Mouse (Mus musculus): ENCODE measurements around the gene Acp4. TPM values are rescaled to one million over a fixed set of nuclear protein-coding genes. Genes with fewer than 3 reads are reported as not detected.
"Not testable (repeated sequence)": the region's sequence is repeated elsewhere in the genome, so short reads cannot be mapped to it uniquely, and the experiment has no call there.

The Acp4 gene
- polyA plus RNA-seq, 1 experiment from 2014 or later, result 0.14 TPM

GRCm38 (mm10) chr7:44260410-44260809 is 3.2 kb upstream of the Acp4 start:
- ATAC-seq (ENCODE audit: low FRiP score, low read depth), result no peak
- 68% methylated on average over 6 of the region's 6 CpGs for WGBS

GRCm38 (mm10) chr7:44254930-44255329 is 2.2 kb downstream of the Acp4 start:
- no peak for ATAC-seq (ENCODE audit: low FRiP score, low read depth)
- Histone ChIP-seq H3K9me3 (no peaks in the 10 kb centered on the region), H3K36me3 (peaks cover 48% of the 10 kb centered on the region), H3K4me2 (replicated peaks) (no peak overlapping the region), H3K27ac (no peak overlapping the region; the same call in 1 of the 2 replicates), H3K4me1 (peaks cover 1% of the 10 kb centered on the region; the same call in 1 of the 2 replicates), H3K4me3 (no peak overlapping the region), H3K27me3 (no peaks in the 10 kb centered on the region), H3K9ac (no peak overlapping the region)
- WGBS, result 79% methylated on average over 6 of the region's 6 CpGs

More at GRCm38 (mm10) chr7:44260410-44260809, 3.2 kb upstream of the Acp4 start:
- H3K4me2 ChIP-seq (replicated peaks), result no peak overlapping the region
- no peak overlapping the region for H3K27ac ChIP-seq
- no peak overlapping the region for H3K9ac ChIP-seq
- H3K4me3 ChIP-seq, result no peak overlapping the region
- H3K36me3 ChIP-seq, result no peaks in the 10 kb centered on the region
- peaks cover 35% of the 10 kb centered on the region for H3K27me3 ChIP-seq
- H3K9me3 ChIP-seq, result no peaks in the 10 kb centered on the region
- peaks cover 7% of the 10 kb centered on the region for H3K4me1 ChIP-seq

GRCm38 (mm10) chr7:44253023-44253616 is 4.1 kb downstream of the Acp4 start:
- no peak overlapping the region for H3K4me3 ChIP-seq

GRCm38 (mm10) chr7:44250732-44251275 is 6.4 kb downstream of the Acp4 start:
- 87% methylated on average over 17 of the region's 17 CpGs for WGBS
- H3K9ac ChIP-seq; H3K27ac ChIP-seq; H3K27me3 ChIP-seq; H3K4me2 ChIP-seq (replicated peaks); H3K4me3 ChIP-seq; ATAC-seq (ENCODE audit: low FRiP score, low read depth); H3K9me3 ChIP-seq: not testable (repeated sequence)
- H3K36me3 ChIP-seq, result peaks cover 69% of the 10 kb centered on the region
- peaks cover 26% of the 10 kb centered on the region for H3K4me1 ChIP-seq

More at GRCm38 (mm10) chr7:44253023-44253616, 4.1 kb downstream of the Acp4 start:
- Histone ChIP-seq H3K27me3 (no peaks in the 10 kb centered on the region), H3K36me3 (peaks cover 66% of the 10 kb centered on the region), H3K4me2 (replicated peaks) (no peak overlapping the region), H3K4me1 (peaks cover 19% of the 10 kb centered on the region), H3K27ac (peak overlapping the region; percentile 15; the same call in 1 of the 2 replicates), H3K9me3 (no peaks in the 10 kb centered on the region), H3K9ac (no peak overlapping the region)
- no peak for ATAC-seq (ENCODE audit: low FRiP score, low read depth)
- 68% methylated on average over 15 of the region's 15 CpGs for WGBS

GRCm38 (mm10) chr7:44249248-44249647 is 7.9 kb downstream of the Acp4 start:
- Histone ChIP-seq H3K9ac (no peak overlapping the region), H3K4me3 (no peak overlapping the region), H3K4me1 (peaks cover 33% of the 10 kb centered on the region), H3K9me3 (no peaks in the 10 kb centered on the region), H3K27me3 (no peaks in the 10 kb centered on the region), H3K36me3 (peaks cover 60% of the 10 kb centered on the region), H3K27ac (no peak overlapping the region), H3K4me2 (replicated peaks) (no peak overlapping the region)
- 91% methylated on average over 4 of the region's 4 CpGs for WGBS
- no peak for ATAC-seq (ENCODE audit: low FRiP score, low read depth)

GRCm38 (mm10) chr7:44247971-44248370 is 9.2 kb downstream of the Acp4 start:
- WGBS, result 91% methylated on average over 2 of the region's 2 CpGs
- ATAC-seq (ENCODE audit: low FRiP score, low read depth), result no peak
- H3K9ac ChIP-seq, result peak overlapping the region; percentile 95; the same call in 1 of the 2 replicates

GRCm38 (mm10) chr7:44246984-44247470 is 10.2 kb downstream of the Acp4 start:
- peak; percentile 5; the same call in 1 of the 2 replicates for ATAC-seq (ENCODE audit: low FRiP score, low read depth)
- WGBS, result 0% methylated on average over 23 of the region's 23 CpGs
- peak overlapping the region; percentile 74 for H3K4me2 ChIP-seq (replicated peaks)
- H3K27ac ChIP-seq, result peak overlapping the region; percentile 96
- no peaks in the 10 kb centered on the region for H3K9me3 ChIP-seq
- peaks cover 33% of the 10 kb centered on the region for H3K4me1 ChIP-seq
- peaks cover 40% of the 10 kb centered on the region for H3K36me3 ChIP-seq
- peak overlapping the region; percentile 95 for H3K9ac ChIP-seq
- peak overlapping the region; percentile 76 for H3K4me3 ChIP-seq
- no peaks in the 10 kb centered on the region for H3K27me3 ChIP-seq

More at GRCm38 (mm10) chr7:44247971-44248370, 9.2 kb downstream of the Acp4 start:
- peak overlapping the region; percentile 76 for H3K4me3 ChIP-seq
- no peaks in the 10 kb centered on the region for H3K9me3 ChIP-seq
- no peak overlapping the region for H3K27ac ChIP-seq
- H3K4me1 ChIP-seq, result peaks cover 33% of the 10 kb centered on the region
- H3K4me2 ChIP-seq (replicated peaks), result peak overlapping the region; percentile 74
- peaks cover 49% of the 10 kb centered on the region for H3K36me3 ChIP-seq
- no peaks in the 10 kb centered on the region for H3K27me3 ChIP-seq

- no peaks in the 10 kb centered on the region for H3K9me3 ChIP-seq
- peak within 1 kb of the TSS; percentile 74 for H3K4me2 ChIP-seq (replicated peaks)
- peak within 1 kb of the TSS; percentile 96 for H3K27ac ChIP-seq
- peak within 1 kb of the TSS; percentile 95 for H3K9ac ChIP-seq
- H3K4me3 ChIP-seq, result peak within 1 kb of the TSS; percentile 76
- ATAC-seq (ENCODE audit: low FRiP score, low read depth), result peak; percentile 89
- under 1% methylated on average over 62 of the region's 62 CpGs for WGBS
- H3K36me3 ChIP-seq, result peaks cover 35% of the 10 kb centered on the region
- no peaks in the 10 kb centered on the region for H3K27me3 ChIP-seq
- H3K4me1 ChIP-seq, result peaks cover 33% of the 10 kb centered on the region
These were observed 10.9 kb downstream of the Acp4 start, which contains the start of the genes 1700028J19Rik and 2410002F23Rik for GRCm38 (mm10) chr7:44246055-44246983. Gene 1700028J19Rik (minus strand): TSS chr7:44246695. Gene 2410002F23Rik (plus strand): TSS chr7:44246722.

GRCm38 (mm10) chr7:44244080-44244479 is 13.1 kb downstream of the Acp4 start:
- peaks cover 12% of the 10 kb centered on the region for H3K36me3 ChIP-seq
- no peaks in the 10 kb centered on the region for H3K27me3 ChIP-seq
- no peak overlapping the region for H3K9ac ChIP-seq
- no peak for ATAC-seq (ENCODE audit: low FRiP score, low read depth)
- H3K4me1 ChIP-seq, result peaks cover 24% of the 10 kb centered on the region
- H3K9me3 ChIP-seq, result no peaks in the 10 kb centered on the region
- no peak overlapping the region for H3K4me3 ChIP-seq
- H3K27ac ChIP-seq, result no peak overlapping the region
- H3K4me2 ChIP-seq (replicated peaks), result no peak overlapping the region
- 37% methylated on average over 1 of the region's 1 CpGs for WGBS

- Histone ChIP-seq H3K4me3 (no peak overlapping the region), H3K9ac (no peak overlapping the region), H3K27me3 (no peaks in the 10 kb centered on the region), H3K4me2 (replicated peaks) (no peak overlapping the region), H3K27ac (no peak overlapping the region), H3K9me3 (no peaks in the 10 kb centered on the region), H3K36me3 (no peaks in the 10 kb centered on the region), H3K4me1 (peaks cover 7% of the 10 kb centered on the region)
- 66% methylated on average over 2 of the region's 2 CpGs for WGBS
- ATAC-seq (ENCODE audit: low FRiP score, low read depth), result no peak
These were observed 16.0 kb downstream of the Acp4 start for GRCm38 (mm10) chr7:44241163-44241562.

GRCm38 (mm10) chr7:44240712-44241111 is 16.5 kb downstream of the Acp4 start:
- Histone ChIP-seq H3K4me3 (no peak overlapping the region), H3K36me3 (no peaks in the 10 kb centered on the region), H3K4me1 (peaks cover 7% of the 10 kb centered on the region), H3K27me3 (no peaks in the 10 kb centered on the region), H3K9me3 (no peaks in the 10 kb centered on the region), H3K9ac (no peak overlapping the region; the same call in 1 of the 2 replicates), H3K4me2 (replicated peaks) (no peak overlapping the region), H3K27ac (no peak overlapping the region)
- WGBS, result 55% methylated on average over 1 of the region's 1 CpGs
- ATAC-seq (ENCODE audit: low FRiP score, low read depth), result no peak

All from limb, embryonic 13.5 days (tissue).